Mouse (Mus musculus): ENCODE measurements at regions not wholly inside any gene's neighbourhood (a gene's known extent, or its start where the extent isn't known, plus 50 kb on each side); places are given as distances from the start of the nearest gene placed in this dataset.
"Not testable (repeated sequence)": the region's sequence is repeated elsewhere in the genome, so short reads cannot be mapped to it uniquely, and the experiment has no call there.

DNA sequence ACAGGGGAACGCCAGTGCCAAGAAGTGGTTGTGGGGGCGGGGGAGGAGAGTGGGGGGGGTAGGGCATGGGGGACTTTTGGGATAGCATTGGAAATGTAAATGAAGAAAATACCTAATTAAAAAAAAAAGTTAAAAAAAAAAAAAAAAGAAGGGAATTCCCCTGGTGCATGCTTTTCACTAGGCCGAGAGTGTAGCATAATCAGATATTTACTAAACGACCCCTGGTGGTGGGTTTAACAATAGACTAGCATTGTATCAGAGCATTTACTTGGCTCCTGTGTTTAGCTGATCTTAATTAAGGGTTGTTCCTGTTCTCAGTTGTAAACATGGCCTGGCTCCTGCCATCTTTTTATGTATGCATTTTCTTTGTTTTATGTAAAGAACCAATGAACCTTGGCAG lies 126.2 kb upstream of the Fam3c start:
- not testable (repeated sequence) for TF ChIP-seq FOSL1 (IDR thresholded peaks at IDR 0.05; ENCODE audit: insufficient read depth, low read length, poor library complexity, severe bottlenecking); CTCF (IDR thresholded peaks at IDR 0.05; ENCODE audit: control insufficient read depth, insufficient read depth, insufficient read length); MAX (IDR thresholded peaks at IDR 0.05); USF1 (IDR thresholded peaks at IDR 0.05; ENCODE audit: low read depth)

Data from C2C12 (cell line).